Mouse (Mus musculus): ENCODE data around the gene Ifi47. TPM values are rescaled to one million over a fixed set of nuclear protein-coding genes. Genes with fewer than 3 reads are reported as not detected.

Gene Ifi47
- polyA plus RNA-seq, 1 experiment, result 1.7 TPM

- H3K79me3 ChIP-seq (ENCODE audit: low read depth), result no peaks in the 10 kb centered on the region
- H3K36me3 ChIP-seq (ENCODE audit: control insufficient read depth, insufficient read depth), result no peaks in the 10 kb centered on the region
- no peaks in the 10 kb centered on the region for H3K27me3 ChIP-seq (ENCODE audit: control insufficient read depth, insufficient read depth, insufficient read length)
- no peak overlapping the region for H3ac ChIP-seq (ENCODE audit: control insufficient read depth, insufficient read length, low read depth)
- H3K79me2 ChIP-seq (ENCODE audit: control insufficient read depth, insufficient read depth), result no peaks in the 10 kb centered on the region
- H3K4me3 ChIP-seq (ENCODE audit: insufficient read depth, poor library complexity, severe bottlenecking), result no peak overlapping the region
- TF ChIP-seq MYOG (IDR thresholded peaks at IDR 0.05; ENCODE audit: control insufficient read depth, extremely low read depth, insufficient read length), result no peak
Measured at GRCm38 (mm10) chr11:49088990-49089652, 12.7 kb downstream of the Ifi47 start.

- H3ac ChIP-seq (ENCODE audit: control insufficient read depth, insufficient read length, low read depth), result no peak overlapping the region
- TF ChIP-seq USF1 (IDR thresholded peaks at IDR 0.05; ENCODE audit: low read depth) (no peak), MYOD1 (IDR thresholded peaks at IDR 0.05; ENCODE audit: control insufficient read depth, insufficient read length, low read depth) (no peak), FOSL1 (IDR thresholded peaks at IDR 0.05; ENCODE audit: insufficient read depth, low read length, poor library complexity, severe bottlenecking) (no peak), CTCF (IDR thresholded peaks at IDR 0.05; ENCODE audit: control insufficient read depth, insufficient read depth, insufficient read length) (no peak), CEBPB (IDR thresholded peaks at IDR 0.05; ENCODE audit: low read depth) (no peak), MAX (IDR thresholded peaks at IDR 0.05) (no peak), MYOG (IDR thresholded peaks at IDR 0.05; ENCODE audit: control insufficient read depth, extremely low read depth, insufficient read length) (no peak)
- H3K4me3 ChIP-seq (ENCODE audit: insufficient read depth, poor library complexity, severe bottlenecking), result no peak overlapping the region
- no peaks in the 10 kb centered on the region for H3K36me3 ChIP-seq (ENCODE audit: control insufficient read depth, insufficient read depth)
- no peaks in the 10 kb centered on the region for H3K79me2 ChIP-seq (ENCODE audit: control insufficient read depth, insufficient read depth)
- H3K79me3 ChIP-seq (ENCODE audit: low read depth), result no peaks in the 10 kb centered on the region
- no peaks in the 10 kb centered on the region for H3K27me3 ChIP-seq (ENCODE audit: control insufficient read depth, insufficient read depth, insufficient read length)
Measured at GRCm38 (mm10) chr11:49089735-49090507, 13.5 kb downstream of the Ifi47 start.

DNA sequence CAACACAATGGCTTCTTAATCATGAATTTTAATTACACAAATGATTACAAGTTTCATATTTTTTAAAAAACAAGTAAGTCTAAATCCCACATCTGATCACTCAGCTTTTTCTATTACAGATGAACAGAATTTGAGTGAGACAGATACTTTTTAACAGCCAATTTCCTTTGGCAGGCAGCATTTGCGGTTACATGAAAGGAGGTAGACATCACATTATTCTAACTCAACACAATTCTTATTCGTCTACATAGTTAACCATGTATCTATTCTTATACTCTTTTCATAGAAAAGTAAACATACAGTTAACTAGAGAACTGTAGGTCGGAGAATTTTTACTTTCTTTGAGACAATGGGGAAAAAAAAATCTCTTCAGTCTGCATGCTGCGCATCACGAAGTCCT is 14.2 kb downstream of the Ifi47 start:
- Histone ChIP-seq H3K27me3 (ENCODE audit: control insufficient read depth, insufficient read depth, insufficient read length) (no peaks in the 10 kb centered on the region), H3K4me3 (ENCODE audit: insufficient read depth, poor library complexity, severe bottlenecking) (no peak overlapping the region), H3K79me2 (ENCODE audit: control insufficient read depth, insufficient read depth) (no peaks in the 10 kb centered on the region), H3K79me3 (ENCODE audit: low read depth) (no peaks in the 10 kb centered on the region), H3ac (ENCODE audit: control insufficient read depth, insufficient read length, low read depth) (no peak overlapping the region), H3K36me3 (ENCODE audit: control insufficient read depth, insufficient read depth) (no peaks in the 10 kb centered on the region)
- no peak for TF ChIP-seq FOSL1 (IDR thresholded peaks at IDR 0.05; ENCODE audit: insufficient read depth, low read length, poor library complexity, severe bottlenecking)
- no peak for TF ChIP-seq MAX (IDR thresholded peaks at IDR 0.05)
- TF ChIP-seq MYOD1 (IDR thresholded peaks at IDR 0.05; ENCODE audit: control insufficient read depth, insufficient read length, low read depth), result no peak
- TF ChIP-seq CEBPB (IDR thresholded peaks at IDR 0.05; ENCODE audit: low read depth), result no peak
- TF ChIP-seq CTCF (IDR thresholded peaks at IDR 0.05; ENCODE audit: control insufficient read depth, insufficient read depth, insufficient read length), result no peak
- TF ChIP-seq USF1 (IDR thresholded peaks at IDR 0.05; ENCODE audit: low read depth), result no peak
- TF ChIP-seq MYOG (IDR thresholded peaks at IDR 0.05; ENCODE audit: control insufficient read depth, extremely low read depth, insufficient read length), result no peak

GRCm38 (mm10) chr11:49091171-49091570 is 14.8 kb downstream of the Ifi47 start:
- Histone ChIP-seq H3K4me3 (ENCODE audit: insufficient read depth, poor library complexity, severe bottlenecking) (no peak overlapping the region), H3K79me3 (ENCODE audit: low read depth) (no peaks in the 10 kb centered on the region), H3ac (ENCODE audit: control insufficient read depth, insufficient read length, low read depth) (no peak overlapping the region), H3K27me3 (ENCODE audit: control insufficient read depth, insufficient read depth, insufficient read length) (no peaks in the 10 kb centered on the region), H3K36me3 (ENCODE audit: control insufficient read depth, insufficient read depth) (no peaks in the 10 kb centered on the region), H3K79me2 (ENCODE audit: control insufficient read depth, insufficient read depth) (no peaks in the 10 kb centered on the region)
- TF ChIP-seq MYOD1 (IDR thresholded peaks at IDR 0.05; ENCODE audit: control insufficient read depth, insufficient read length, low read depth) (no peak), USF1 (IDR thresholded peaks at IDR 0.05; ENCODE audit: low read depth) (no peak)

GRCm38 (mm10) chr11:49092053-49092586 is 15.7 kb downstream of the Ifi47 start:
- H3K27me3 ChIP-seq (ENCODE audit: control insufficient read depth, insufficient read depth, insufficient read length), result no peaks in the 10 kb centered on the region
- H3ac ChIP-seq (ENCODE audit: control insufficient read depth, insufficient read length, low read depth), result no peak overlapping the region
- H3K79me2 ChIP-seq (ENCODE audit: control insufficient read depth, insufficient read depth), result no peaks in the 10 kb centered on the region
- TF ChIP-seq CEBPB (IDR thresholded peaks at IDR 0.05; ENCODE audit: low read depth) (no peak), MAX (IDR thresholded peaks at IDR 0.05) (no peak), CTCF (IDR thresholded peaks at IDR 0.05; ENCODE audit: control insufficient read depth, insufficient read depth, insufficient read length) (no peak), MYOG (IDR thresholded peaks at IDR 0.05; ENCODE audit: control insufficient read depth, extremely low read depth, insufficient read length) (no peak), FOSL1 (IDR thresholded peaks at IDR 0.05; ENCODE audit: insufficient read depth, low read length, poor library complexity, severe bottlenecking) (no peak), USF1 (IDR thresholded peaks at IDR 0.05; ENCODE audit: low read depth) (no peak), MYOD1 (IDR thresholded peaks at IDR 0.05; ENCODE audit: control insufficient read depth, insufficient read length, low read depth) (no peak)
- H3K36me3 ChIP-seq (ENCODE audit: control insufficient read depth, insufficient read depth), result no peaks in the 10 kb centered on the region
- H3K79me3 ChIP-seq (ENCODE audit: low read depth), result no peaks in the 10 kb centered on the region
- no peak overlapping the region for H3K4me3 ChIP-seq (ENCODE audit: insufficient read depth, poor library complexity, severe bottlenecking)

- no peak overlapping the region for H3K4me3 ChIP-seq (ENCODE audit: insufficient read depth, poor library complexity, severe bottlenecking)
- H3K27me3 ChIP-seq (ENCODE audit: control insufficient read depth, insufficient read depth, insufficient read length), result no peaks in the 10 kb centered on the region
- no peaks in the 10 kb centered on the region for H3K36me3 ChIP-seq (ENCODE audit: control insufficient read depth, insufficient read depth)
- TF ChIP-seq CEBPB (IDR thresholded peaks at IDR 0.05; ENCODE audit: low read depth) (no peak), MYOD1 (IDR thresholded peaks at IDR 0.05; ENCODE audit: control insufficient read depth, insufficient read length, low read depth) (no peak), MYOG (IDR thresholded peaks at IDR 0.05; ENCODE audit: control insufficient read depth, extremely low read depth, insufficient read length) (no peak), FOSL1 (IDR thresholded peaks at IDR 0.05; ENCODE audit: insufficient read depth, low read length, poor library complexity, severe bottlenecking) (no peak), MAX (IDR thresholded peaks at IDR 0.05) (no peak), USF1 (IDR thresholded peaks at IDR 0.05; ENCODE audit: low read depth) (no peak), CTCF (IDR thresholded peaks at IDR 0.05; ENCODE audit: control insufficient read depth, insufficient read depth, insufficient read length) (no peak)
- H3K79me2 ChIP-seq (ENCODE audit: control insufficient read depth, insufficient read depth), result no peaks in the 10 kb centered on the region
- H3ac ChIP-seq (ENCODE audit: control insufficient read depth, insufficient read length, low read depth), result no peak overlapping the region
- no peaks in the 10 kb centered on the region for H3K79me3 ChIP-seq (ENCODE audit: low read depth)
Measured at GRCm38 (mm10) chr11:49092786-49093185, 16.4 kb downstream of the Ifi47 start.
